In the genomic region with DNA sequence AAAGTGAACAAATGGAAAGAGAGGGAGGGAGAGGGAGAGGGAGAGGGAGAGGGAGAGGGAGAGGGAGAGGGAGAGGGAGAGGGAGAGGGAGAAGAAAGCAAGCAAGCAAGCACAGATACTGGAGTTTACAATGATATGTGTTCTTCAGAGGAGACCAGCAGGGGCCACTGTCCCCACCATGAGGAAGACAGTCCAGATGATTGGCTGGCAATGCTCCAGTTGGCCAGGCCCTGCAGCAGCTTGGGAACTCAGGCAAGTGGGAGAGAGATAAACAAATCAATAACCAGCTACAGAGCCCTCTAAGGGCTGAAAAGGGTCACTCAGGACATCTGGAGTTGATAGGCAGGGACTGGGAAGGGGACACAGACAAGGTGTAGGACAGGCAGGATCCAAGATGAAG, we compare ENCODE assay signal across 12 mouse cellular contexts.
A peak's percentile ranks its signal among the peaks of the same experiment; 100 is the strongest.
DNase-seq lines count a peak whose midpoint lies in the region; ATAC-seq and TF ChIP-seq lines count a peak whose summit lies in the region.
"Had no signal": no experiment of that assay in that cellular context is flagged by ENCODE, and none has a peak within 500 bp of the region (broad histone marks: within the 10 kb centered on the region; RNA-seq: fewer than 3 reads in every experiment).

No protein-coding gene starts in this region.

- no peaks in the 10 kb centered on the region for H3K36me3 ChIP-seq in neural tube, embryonic 14.5 days (ENCODE audit: control insufficient read depth, insufficient read depth, low read length)
- H3K36me3 ChIP-seq in neural tube, embryonic 15.5 days: no peaks in the 10 kb centered on the region
- no peaks in the 10 kb centered on the region for H3K36me3 ChIP-seq in intestine, postnatal 0 days (ENCODE audit: control insufficient read depth, insufficient read depth)
- H3K36me3 ChIP-seq in kidney, embryonic 15.5 days: no peaks in the 10 kb centered on the region
- H3K36me3 ChIP-seq: embryonic facial prominence, embryonic 15.5 days; heart, embryonic 12.5 days; liver, embryonic 13.5 days had no signal

- no peaks in the 10 kb centered on the region for H3K9me3 ChIP-seq in neural tube, embryonic 14.5 days (ENCODE audit: control insufficient read depth, low read length)
- H3K9me3 ChIP-seq in neural tube, embryonic 15.5 days (replicated peaks): no peaks in the 10 kb centered on the region
- H3K9me3 ChIP-seq in intestine, postnatal 0 days (ENCODE audit: control insufficient read depth): no peaks in the 10 kb centered on the region
- H3K9me3 ChIP-seq in kidney, embryonic 15.5 days (replicated peaks): no peaks in the 10 kb centered on the region
- H3K9me3 ChIP-seq: embryonic facial prominence, embryonic 15.5 days; heart, embryonic 12.5 days; liver, embryonic 13.5 days had no signal

- no peak overlapping the region for H3K27ac ChIP-seq in gastrocnemius, adult 2 months
- H3K27ac ChIP-seq in neural tube, embryonic 14.5 days (ENCODE audit: low read depth, low read length): no peak overlapping the region
- no peak overlapping the region for H3K27ac ChIP-seq in neural tube, embryonic 15.5 days (replicated peaks)
- H3K27ac ChIP-seq in intestine, postnatal 0 days (ENCODE audit: low read depth, low read length): no peak overlapping the region
- H3K27ac ChIP-seq in kidney, embryonic 15.5 days: no peak overlapping the region
- H3K27ac ChIP-seq: embryonic facial prominence, embryonic 15.5 days; liver, embryonic 13.5 days had no signal

- no peak overlapping the region for H3K4me3 ChIP-seq in gastrocnemius, adult 2 months
- H3K4me3 ChIP-seq in neural tube, embryonic 14.5 days (ENCODE audit: low read depth, low read length): no peak overlapping the region
- H3K4me3 ChIP-seq in neural tube, embryonic 15.5 days (replicated peaks): no peak overlapping the region
- no peak overlapping the region for H3K4me3 ChIP-seq in intestine, postnatal 0 days (ENCODE audit: low read depth, low read length)
- H3K4me3 ChIP-seq in kidney, embryonic 15.5 days (replicated peaks): no peak overlapping the region
- H3K4me3 ChIP-seq: embryonic facial prominence, embryonic 15.5 days; heart, embryonic 12.5 days; liver, embryonic 13.5 days had no signal

- H3K27me3 ChIP-seq in neural tube, embryonic 14.5 days (ENCODE audit: control insufficient read depth, insufficient read depth, low read length): no peaks in the 10 kb centered on the region
- H3K27me3 ChIP-seq in neural tube, embryonic 15.5 days (replicated peaks): no peaks in the 10 kb centered on the region
- H3K27me3 ChIP-seq in intestine, postnatal 0 days (replicated peaks; ENCODE audit: control insufficient read depth, insufficient read depth, low read length): no peaks in the 10 kb centered on the region
- 0 out of 2 replicates have a peak, but pooled peaks cover 3% of the 10 kb centered on the region for H3K27me3 ChIP-seq in kidney, embryonic 15.5 days
- H3K27me3 ChIP-seq: embryonic facial prominence, embryonic 15.5 days; heart, embryonic 12.5 days; liver, embryonic 13.5 days had no signal

- TF ChIP-seq CTCF in gastrocnemius, adult 2 months (IDR thresholded peaks at IDR 0.05): no peak
- peak; percentile 43 for TF ChIP-seq CTCF in intestine, postnatal 0 days (IDR thresholded peaks at IDR 0.05; ENCODE audit: low read depth)

- H3K9ac ChIP-seq in neural tube, embryonic 14.5 days (replicated peaks; ENCODE audit: low read depth, low read length): no peak overlapping the region
- H3K9ac ChIP-seq in neural tube, embryonic 15.5 days (replicated peaks): no peak overlapping the region
- H3K9ac ChIP-seq in intestine, postnatal 0 days (ENCODE audit: low read depth, low read length): no peak overlapping the region
- no peak overlapping the region for H3K9ac ChIP-seq in kidney, embryonic 15.5 days
- H3K9ac ChIP-seq: embryonic facial prominence, embryonic 15.5 days; heart, embryonic 12.5 days; liver, embryonic 13.5 days had no signal

- ATAC-seq in neural tube, embryonic 14.5 days (ENCODE audit: low read depth): peak; percentile 42; the same call in 1 of the 2 replicates
- no peak for ATAC-seq in neural tube, embryonic 15.5 days (ENCODE audit: low FRiP score)
- no peak for ATAC-seq in intestine, postnatal 0 days
- no peak for ATAC-seq in kidney, embryonic 15.5 days (replicated peaks; ENCODE audit: low FRiP score)

- H3K4me2 ChIP-seq in neural tube, embryonic 14.5 days (ENCODE audit: low read depth, low read length): no peak overlapping the region
- H3K4me2 ChIP-seq in neural tube, embryonic 15.5 days: no peak overlapping the region
- H3K4me2 ChIP-seq in intestine, postnatal 0 days (replicated peaks; ENCODE audit: low read depth): no peak overlapping the region
- H3K4me2 ChIP-seq in kidney, embryonic 15.5 days: no peak overlapping the region
- H3K4me2 ChIP-seq: embryonic facial prominence, embryonic 15.5 days; heart, embryonic 12.5 days; liver, embryonic 13.5 days had no signal

- DNase-seq in gastrocnemius, postnatal 14 days: peak; percentile 40
- no peak for DNase-seq in gastrocnemius, adult 2 months
- DNase-seq in right cerebral cortex, postnatal 25 days: peak; percentile 36
- no peak for DNase-seq in urinary bladder, adult 18-20 months (ENCODE audit: low spot score in 2 of 2)
- DNase-seq: adrenal gland, postnatal 25 days had no signal

- intact Hi-C loops in gastrocnemius, postnatal 14 days (cut with DNase I; ENCODE audit: low total_unique reads): no loop called here
- intact Hi-C loops in gastrocnemius, adult 2 months (cut with DNase I): loop anchor here (1.0 kb wide), 1 partner anchor 15 kb away; no protein-coding TSS in a partner anchor

- H3K4me1 ChIP-seq in neural tube, embryonic 14.5 days (ENCODE audit: control insufficient read depth, insufficient read depth, low read length): peaks cover 5% of the 10 kb centered on the region; the same call in 1 of the 2 replicates
- H3K4me1 ChIP-seq in neural tube, embryonic 15.5 days: peaks cover 21% of the 10 kb centered on the region
- no peaks in the 10 kb centered on the region for H3K4me1 ChIP-seq in intestine, postnatal 0 days (replicated peaks; ENCODE audit: control insufficient read depth, insufficient read depth, low read length)
- H3K4me1 ChIP-seq in kidney, embryonic 15.5 days: no peaks in the 10 kb centered on the region
- H3K4me1 ChIP-seq: embryonic facial prominence, embryonic 15.5 days; liver, embryonic 13.5 days had no signal

Comparison
In these comparisons a context has a peak if more than half of its experiments do, and no peak if none do; other contexts are left out.
1. DNase-seq: peak in gastrocnemius, postnatal 14 days (single experiment) and right cerebral cortex, postnatal 25 days (single experiment); none in gastrocnemius, adult 2 months (single experiment) and urinary bladder, adult 18-20 months (0 of 2).